Mouse (Mus musculus): ENCODE measurements around the gene Shld1. TPM values are rescaled to one million over a fixed set of nuclear protein-coding genes. Genes with fewer than 3 reads are reported as not detected.

Shld1 gene
- polyA plus RNA-seq, 1 experiment from 2014 or later = 17.7 TPM

DNA sequence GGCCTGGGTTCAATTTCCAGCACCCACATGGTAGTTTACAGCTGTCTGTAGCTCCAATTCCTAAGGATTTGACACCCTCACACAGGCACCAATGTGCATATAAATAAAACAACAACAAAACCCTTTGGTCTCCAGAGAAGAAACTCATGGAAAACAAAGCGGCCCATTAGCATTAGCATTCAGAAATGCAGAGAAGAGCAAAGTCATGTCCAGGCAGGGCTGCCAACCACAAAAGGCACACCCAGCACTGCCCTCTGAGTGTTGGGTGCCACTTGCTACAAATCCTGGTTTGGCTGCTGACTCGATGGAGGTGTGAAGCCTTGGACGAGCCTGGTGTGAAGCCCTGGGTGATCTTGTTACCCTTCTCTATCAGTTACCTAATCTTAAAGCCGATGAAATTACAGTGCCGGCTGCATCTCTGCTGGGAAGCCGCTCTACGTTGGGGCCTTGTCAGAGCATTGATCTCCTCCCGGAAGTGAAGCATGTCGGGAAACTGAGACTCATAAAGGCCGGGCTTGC is 37.3 kb upstream of the Shld1 start:
- DNase-seq (ENCODE audit: low spot score) = no peak
- no peaks in the 10 kb centered on the region for H3K27me3 ChIP-seq (ENCODE audit: insufficient read depth, low read length)

DNA sequence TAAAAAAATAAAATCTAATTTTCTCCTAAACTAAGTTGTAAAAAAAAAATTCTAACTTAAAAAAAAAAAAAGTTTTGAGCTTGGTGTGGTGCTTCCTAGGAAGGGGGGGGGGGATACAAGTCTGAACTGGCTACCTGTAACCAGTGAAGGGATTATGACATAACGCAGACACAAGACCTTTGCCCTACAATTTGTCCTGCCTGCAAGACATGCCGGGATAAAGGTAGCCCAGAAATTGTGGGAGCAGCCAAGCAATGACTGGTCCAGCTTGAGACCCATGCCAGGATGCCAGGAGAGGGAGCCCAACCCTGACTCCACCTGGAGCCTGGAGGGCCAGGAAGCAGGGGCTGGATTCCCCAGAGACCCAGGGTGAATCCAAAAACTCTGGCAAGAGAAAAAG is 36.2 kb upstream of the Shld1 start:
- TF ChIP-seq CTCF (IDR thresholded peaks at IDR 0.05; ENCODE audit: low read depth) = no peak
- no peak for ATAC-seq (replicated peaks; ENCODE audit: low FRiP score, low read depth)

More for the DNA sequence above, 37.3 kb upstream of the Shld1 start:
- Histone ChIP-seq H3K27ac (no peak overlapping the region), H3K9ac (ENCODE audit: low read depth, low read length) (no peak overlapping the region), H3K36me3 (ENCODE audit: insufficient read depth, low read length) (no peaks in the 10 kb centered on the region), H3K4me1 (replicated peaks; ENCODE audit: insufficient read depth, low read length) (0 out of 2 replicates have a peak, but pooled peaks cover 4% of the 10 kb centered on the region), H3K9me3 (replicated peaks; ENCODE audit: low read length) (no peaks in the 10 kb centered on the region), H3K4me2 (ENCODE audit: low read length) (no peak overlapping the region), H3K4me3 (replicated peaks; ENCODE audit: low read depth, low read length) (no peak overlapping the region)
- 76% methylated on average over 10 of the region's 10 CpGs for WGBS
- no peak for TF ChIP-seq CTCF (IDR thresholded peaks at IDR 0.05; ENCODE audit: low read depth)
- ATAC-seq (replicated peaks; ENCODE audit: low FRiP score, low read depth) = no peak

DNA sequence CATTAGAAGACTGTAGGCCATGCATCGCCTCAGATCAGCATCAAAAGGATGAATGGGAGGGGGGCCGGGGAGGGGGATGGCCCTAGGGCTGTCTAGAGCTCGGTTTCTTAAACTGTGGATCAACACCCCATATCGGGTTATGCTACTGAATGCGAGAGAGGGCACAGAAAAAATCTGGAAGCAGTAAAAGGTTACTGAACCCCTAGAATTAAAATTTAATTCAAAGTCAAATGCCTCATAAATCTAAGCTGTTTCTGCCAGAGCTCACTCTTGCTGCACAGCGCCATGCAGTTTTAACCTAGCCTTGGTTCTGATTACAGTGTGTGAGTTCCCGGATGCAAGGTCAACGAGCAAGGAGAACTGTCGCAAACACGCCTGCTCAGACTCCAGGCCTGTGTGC is 34.3 kb upstream of the Shld1 start:
- Histone ChIP-seq H3K27ac (no peak overlapping the region), H3K4me1 (replicated peaks; ENCODE audit: insufficient read depth, low read length) (0 out of 2 replicates have a peak, but pooled peaks cover under 1% of the 10 kb centered on the region), H3K36me3 (ENCODE audit: insufficient read depth, low read length) (no peaks in the 10 kb centered on the region), H3K4me2 (ENCODE audit: low read length) (no peak overlapping the region), H3K27me3 (ENCODE audit: insufficient read depth, low read length) (no peaks in the 10 kb centered on the region), H3K4me3 (replicated peaks; ENCODE audit: low read depth, low read length) (no peak overlapping the region), H3K9ac (ENCODE audit: low read depth, low read length) (no peak overlapping the region), H3K9me3 (replicated peaks; ENCODE audit: low read length) (no peaks in the 10 kb centered on the region)
- TF ChIP-seq CTCF (IDR thresholded peaks at IDR 0.05; ENCODE audit: low read depth) = no peak
- ATAC-seq (replicated peaks; ENCODE audit: low FRiP score, low read depth) (peak; percentile 91), DNase-seq (ENCODE audit: low spot score) (peak; percentile 88)
- 8% methylated on average over 10 of the region's 10 CpGs for WGBS

More for the DNA sequence above, 36.2 kb upstream of the Shld1 start:
- Histone ChIP-seq H3K4me2 (ENCODE audit: low read length) (no peak overlapping the region), H3K27me3 (ENCODE audit: insufficient read depth, low read length) (no peaks in the 10 kb centered on the region), H3K9me3 (replicated peaks; ENCODE audit: low read length) (no peaks in the 10 kb centered on the region), H3K4me3 (replicated peaks; ENCODE audit: low read depth, low read length) (no peak overlapping the region), H3K27ac (no peak overlapping the region), H3K9ac (ENCODE audit: low read depth, low read length) (no peak overlapping the region), H3K4me1 (replicated peaks; ENCODE audit: insufficient read depth, low read length) (0 out of 2 replicates have a peak, but pooled peaks cover 4% of the 10 kb centered on the region), H3K36me3 (ENCODE audit: insufficient read depth, low read length) (no peaks in the 10 kb centered on the region)
- DNase-seq (ENCODE audit: low spot score) = no peak
- 69% methylated on average over 2 of the region's 2 CpGs for WGBS

DNA sequence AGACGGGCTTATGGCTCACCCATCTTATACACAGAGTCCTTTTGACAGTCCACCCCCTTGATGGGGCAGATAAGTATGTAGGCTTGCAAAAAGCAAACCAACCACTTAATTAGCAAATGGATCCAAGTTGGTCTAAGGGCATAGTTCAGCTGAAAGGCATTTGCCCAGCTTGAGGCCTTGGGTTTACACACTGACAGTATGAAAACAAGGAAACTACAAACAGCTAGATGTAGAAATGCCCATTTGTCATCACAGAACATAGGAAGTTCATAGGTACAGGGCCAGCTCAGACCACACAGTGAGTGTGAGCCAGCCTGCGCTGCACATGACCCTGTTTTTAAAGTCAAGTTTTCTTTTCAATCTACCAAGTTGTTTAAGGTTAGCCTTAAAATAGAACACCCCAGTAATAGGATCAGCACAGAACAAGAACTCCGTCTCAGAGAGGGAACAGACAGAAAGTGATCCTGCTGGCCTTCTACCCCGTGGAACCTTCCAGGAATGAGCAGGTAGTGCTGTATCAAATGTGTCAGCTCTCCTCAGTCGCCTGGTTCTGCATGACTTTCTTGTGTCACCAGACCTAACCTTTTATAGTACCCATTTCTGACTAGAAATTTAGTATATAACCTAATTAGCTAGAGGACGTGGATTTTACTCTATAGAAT is 31.8 kb upstream of the Shld1 start:
- no peak overlapping the region for H3K4me3 ChIP-seq (replicated peaks; ENCODE audit: low read depth, low read length)
- no peak overlapping the region for H3K27ac ChIP-seq
- H3K4me1 ChIP-seq (replicated peaks; ENCODE audit: insufficient read depth, low read length) = no peaks in the 10 kb centered on the region
- TF ChIP-seq CTCF (IDR thresholded peaks at IDR 0.05; ENCODE audit: low read depth) = no peak
- no peaks in the 10 kb centered on the region for H3K9me3 ChIP-seq (replicated peaks; ENCODE audit: low read length)
- no peaks in the 10 kb centered on the region for H3K27me3 ChIP-seq (ENCODE audit: insufficient read depth, low read length)
- H3K36me3 ChIP-seq (ENCODE audit: insufficient read depth, low read length) = no peaks in the 10 kb centered on the region
- no peak overlapping the region for H3K4me2 ChIP-seq (ENCODE audit: low read length)
- H3K9ac ChIP-seq (ENCODE audit: low read depth, low read length) = no peak overlapping the region
- ATAC-seq (replicated peaks; ENCODE audit: low FRiP score, low read depth) = no peak
- no peak for DNase-seq (ENCODE audit: low spot score)
- 73% methylated on average over 6 of the region's 6 CpGs for WGBS

DNA sequence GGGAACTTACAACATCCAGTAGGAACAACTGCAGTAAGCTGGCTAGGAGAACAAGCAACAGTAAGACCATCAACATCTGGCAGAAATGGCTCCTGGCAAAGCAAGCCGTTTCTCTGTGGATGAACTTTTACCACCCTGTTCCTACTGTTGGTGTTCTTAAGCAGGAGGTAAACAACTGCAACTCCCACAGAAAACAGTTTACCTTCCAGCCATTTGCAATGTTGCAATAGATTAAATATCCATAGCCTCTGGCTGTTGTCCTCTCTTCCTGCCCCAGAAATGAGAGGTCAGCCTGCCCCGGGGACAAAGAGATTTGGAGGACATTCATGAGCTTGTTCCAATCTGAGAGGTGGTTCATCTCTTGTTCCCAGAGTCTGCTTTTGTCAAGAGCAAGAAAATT is 29.5 kb upstream of the Shld1 start:
- H3K27me3 ChIP-seq (ENCODE audit: insufficient read depth, low read length) = no peaks in the 10 kb centered on the region
- no peaks in the 10 kb centered on the region for H3K36me3 ChIP-seq (ENCODE audit: insufficient read depth, low read length)
- H3K4me1 ChIP-seq (replicated peaks; ENCODE audit: insufficient read depth, low read length) = no peaks in the 10 kb centered on the region
- no peak overlapping the region for H3K9ac ChIP-seq (ENCODE audit: low read depth, low read length)
- no peak overlapping the region for H3K27ac ChIP-seq
- H3K4me2 ChIP-seq (ENCODE audit: low read length) = no peak overlapping the region
- no peak for TF ChIP-seq CTCF (IDR thresholded peaks at IDR 0.05; ENCODE audit: low read depth)
- 68% methylated on average over 2 of the region's 2 CpGs for WGBS
- no peak for DNase-seq (ENCODE audit: low spot score)
- H3K4me3 ChIP-seq (replicated peaks; ENCODE audit: low read depth, low read length) = no peak overlapping the region
- ATAC-seq (replicated peaks; ENCODE audit: low FRiP score, low read depth) = no peak
- H3K9me3 ChIP-seq (replicated peaks; ENCODE audit: low read length) = no peaks in the 10 kb centered on the region

DNA sequence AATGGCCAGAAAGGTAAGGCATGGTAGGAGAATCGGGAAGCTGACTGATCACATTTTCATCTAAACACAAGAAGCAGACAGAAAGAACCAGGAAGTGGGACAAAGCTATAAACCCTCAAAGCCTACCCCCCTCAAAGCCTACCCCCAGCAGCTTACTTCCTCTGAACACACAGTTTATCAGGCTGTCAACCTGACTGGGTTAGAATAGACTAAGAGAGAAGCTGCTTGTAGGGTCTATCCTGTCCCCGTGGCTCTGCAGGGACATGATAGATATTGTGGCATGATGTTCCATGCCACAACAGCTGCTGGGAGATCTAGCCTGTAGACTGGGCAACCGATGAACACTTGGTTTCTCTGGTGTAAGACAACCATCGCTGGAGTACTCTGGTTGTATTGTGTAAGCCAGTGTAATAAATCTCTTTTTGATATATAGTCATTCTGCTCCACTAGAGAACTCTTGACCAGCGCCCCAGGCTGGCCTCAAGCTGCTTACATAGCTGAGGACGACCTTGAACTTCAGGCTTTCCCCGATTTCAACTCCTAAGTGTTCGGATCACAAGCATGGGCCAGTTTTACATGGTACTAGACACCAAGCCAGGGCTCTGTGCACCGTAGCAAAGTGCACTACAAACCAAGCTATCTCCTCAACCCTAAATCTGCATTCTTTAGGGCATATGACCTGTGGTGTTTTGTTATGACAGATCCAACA is 28.2 kb upstream of the Shld1 start:
- H3K4me1 ChIP-seq (replicated peaks; ENCODE audit: insufficient read depth, low read length) = no peaks in the 10 kb centered on the region
- ATAC-seq (replicated peaks; ENCODE audit: low FRiP score, low read depth) (no peak), DNase-seq (ENCODE audit: low spot score) (no peak)
- no peaks in the 10 kb centered on the region for H3K36me3 ChIP-seq (ENCODE audit: insufficient read depth, low read length)
- no peak for TF ChIP-seq CTCF (IDR thresholded peaks at IDR 0.05; ENCODE audit: low read depth)
- H3K4me3 ChIP-seq (replicated peaks; ENCODE audit: low read depth, low read length) = no peak overlapping the region
- H3K27ac ChIP-seq = no peak overlapping the region
- no peak overlapping the region for H3K4me2 ChIP-seq (ENCODE audit: low read length)
- H3K9ac ChIP-seq (ENCODE audit: low read depth, low read length) = no peak overlapping the region
- no peaks in the 10 kb centered on the region for H3K27me3 ChIP-seq (ENCODE audit: insufficient read depth, low read length)
- 80% methylated on average over 9 of the region's 9 CpGs for WGBS
- no peaks in the 10 kb centered on the region for H3K9me3 ChIP-seq (replicated peaks; ENCODE audit: low read length)
